Mouse (Mus musculus) small intestine, adult 2 months (tissue): ENCODE data around the gene Gm20388. TPM values are rescaled to one million over a fixed set of nuclear protein-coding genes. Genes with fewer than 3 reads are reported as not detected.

Source experiments
- H3K27ac ChIP-seq: fragments of 200-500 bp; 2 replicates; pipeline ENCODE4 v1.5.1; 2012; ENCODE audit warnings: low read depth, low read length, control low read depth, inconsistent platforms; ENCODE audit not compliant: insufficient read depth
- H3K27me3 ChIP-seq: fragments of 200-500 bp; 2 replicates; pipeline ENCODE4 v1.6.1; 2012; ENCODE audit warnings: mild to moderate bottlenecking, moderate library complexity, low read length, inconsistent platforms; ENCODE audit not compliant: control insufficient read depth, insufficient read depth
- H3K36me3 ChIP-seq: fragments of 200-500 bp; 2 replicates; pipeline ENCODE4 v1.6.1; 2012; ENCODE audit warnings: mild to moderate bottlenecking, low read length, control low read depth, inconsistent platforms; ENCODE audit not compliant: control insufficient read depth, insufficient read depth
- H3K4me1 ChIP-seq: fragments of 200-500 bp; 2 replicates; pipeline ENCODE4 v1.6.1; 2012; ENCODE audit warnings: low read length, inconsistent platforms, mixed read lengths; ENCODE audit not compliant: control insufficient read depth, insufficient read depth, insufficient read length
- H3K4me3 ChIP-seq: fragments of 200-500 bp; 2 replicates; pipeline ENCODE4 v1.5.1; 2012; ENCODE audit warnings: low read depth, mild to moderate bottlenecking, control low read depth, inconsistent platforms, low read length, moderate library complexity
- CTCF ChIP-seq: fragments of 200-500 bp; IDR thresholded peaks from 2 replicates; pipeline ENCODE4 v1.5.1; 2012; ENCODE audit warnings: low read depth, mild to moderate bottlenecking, control low read depth, inconsistent platforms, low read length, moderate library complexity, mixed read lengths; ENCODE audit not compliant: insufficient replicate concordance, insufficient read length; ENCODE audit errors: extremely low read depth
- POLR2A ChIP-seq: fragments of 200-500 bp; IDR thresholded peaks from 2 replicates; pipeline ENCODE4 v1.6.1; 2012; ENCODE audit warnings: low read depth, mild to moderate bottlenecking, control low read depth, inconsistent platforms, low read length, moderate library complexity
- WGBS: fragments of 180-500 bp; shearing (Covaris S2); methylation state at CpG from one replicate; pipeline ENCODE4 v1.1.7; 2018; 5-methylcytosine and 5-hydroxymethylcytosine counted together
- polyA plus RNA-seq: library from polyadenylated mRNA; depleted of rRNA; stranded (reverse); fragments of >200 nt; gene quantifications from 2 replicates; pipeline ENCODE4 v1.2.3, GENCODE M21; 2012

Gene Gm20388
- polyA plus RNA-seq, 1 experiment, result 37.3 TPM

DNA sequence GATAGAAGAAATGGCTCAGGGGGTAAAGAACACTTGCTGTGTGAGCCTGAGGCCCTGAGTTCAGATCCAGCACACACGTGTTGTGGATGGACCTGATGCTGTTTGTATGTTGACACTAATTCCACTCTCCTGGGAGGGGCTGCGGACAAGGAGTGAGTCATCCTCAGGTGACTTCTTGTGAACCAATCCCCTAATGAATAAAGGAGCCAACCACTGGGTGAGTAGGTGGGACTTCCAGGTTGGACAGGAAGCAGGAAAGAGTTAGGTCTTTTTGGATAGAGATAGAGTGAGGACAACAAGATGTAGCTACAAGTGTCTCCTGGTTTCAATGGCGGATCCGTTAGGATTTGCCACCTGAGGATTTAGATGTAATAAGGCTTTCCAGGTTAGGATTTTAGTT is 3938.7 kb downstream of the Gm20388 start:
- H3K4me1 ChIP-seq, result peaks cover 11% of the 10 kb centered on the region; the same call in 1 of the 2 replicates
- TF ChIP-seq POLR2A, result no peak
- no peak for TF ChIP-seq CTCF
- H3K27me3 ChIP-seq, result no peaks in the 10 kb centered on the region
- H3K36me3 ChIP-seq, result no peaks in the 10 kb centered on the region
- 85% methylated on average over 4 of the region's 4 CpGs for WGBS
- no peak overlapping the region for H3K4me3 ChIP-seq
- no peak overlapping the region for H3K27ac ChIP-seq

DNA sequence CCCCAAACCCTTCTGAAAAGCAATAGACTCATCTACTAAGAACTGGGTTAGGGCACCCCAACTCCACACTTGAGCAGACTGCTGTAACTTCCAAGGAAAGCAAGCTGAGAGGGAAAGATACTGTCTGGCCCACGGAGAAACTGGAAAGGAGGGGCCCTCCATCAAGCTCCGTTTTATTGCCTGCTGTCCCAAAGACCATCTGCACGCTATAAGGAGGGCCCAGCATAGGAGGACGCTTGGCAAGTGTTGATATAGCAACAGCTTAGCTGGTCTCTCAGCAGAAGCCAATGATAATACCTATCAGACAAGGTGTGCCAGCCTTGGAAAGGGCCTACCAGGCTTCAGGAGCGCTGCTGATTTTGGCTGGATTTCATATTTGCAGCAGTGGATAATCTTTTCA is 3940.9 kb downstream of the Gm20388 start:
- WGBS, result 44% methylated on average over 5 of the region's 5 CpGs
- Histone ChIP-seq H3K27me3 (no peaks in the 10 kb centered on the region), H3K27ac (no peak overlapping the region), H3K4me3 (no peak overlapping the region), H3K36me3 (no peaks in the 10 kb centered on the region), H3K4me1 (peaks cover 4% of the 10 kb centered on the region; the same call in 1 of the 2 replicates)
- no peak for TF ChIP-seq CTCF
- TF ChIP-seq POLR2A, result no peak

DNA sequence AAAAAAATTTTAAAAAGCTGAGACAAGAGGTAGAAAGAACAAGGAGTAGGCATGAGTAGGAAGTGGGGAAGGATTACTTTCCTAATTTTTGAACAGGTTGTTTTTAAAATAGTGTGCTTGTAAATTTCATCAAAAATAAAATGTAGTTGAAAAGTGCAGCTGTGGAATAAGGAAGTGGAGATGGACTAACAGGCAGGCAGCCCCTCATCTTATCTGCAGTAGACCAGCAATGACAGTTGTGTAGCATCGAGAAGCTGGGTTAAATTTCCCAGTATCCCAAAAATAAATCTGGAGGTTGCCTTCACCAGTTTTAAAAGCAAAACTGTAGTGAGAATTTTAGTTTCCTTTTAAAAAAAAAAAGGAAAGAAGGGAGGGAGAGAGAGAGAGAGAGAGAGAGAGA is 3943.6 kb downstream of the Gm20388 start:
- Histone ChIP-seq H3K4me1 (no peaks in the 10 kb centered on the region), H3K4me3 (no peak overlapping the region), H3K36me3 (no peaks in the 10 kb centered on the region), H3K27me3 (no peaks in the 10 kb centered on the region), H3K27ac (no peak overlapping the region)
- no peak for TF ChIP-seq POLR2A
- TF ChIP-seq CTCF, result no peak
- WGBS, result 88% methylated on average over 1 of the region's 1 CpGs

DNA sequence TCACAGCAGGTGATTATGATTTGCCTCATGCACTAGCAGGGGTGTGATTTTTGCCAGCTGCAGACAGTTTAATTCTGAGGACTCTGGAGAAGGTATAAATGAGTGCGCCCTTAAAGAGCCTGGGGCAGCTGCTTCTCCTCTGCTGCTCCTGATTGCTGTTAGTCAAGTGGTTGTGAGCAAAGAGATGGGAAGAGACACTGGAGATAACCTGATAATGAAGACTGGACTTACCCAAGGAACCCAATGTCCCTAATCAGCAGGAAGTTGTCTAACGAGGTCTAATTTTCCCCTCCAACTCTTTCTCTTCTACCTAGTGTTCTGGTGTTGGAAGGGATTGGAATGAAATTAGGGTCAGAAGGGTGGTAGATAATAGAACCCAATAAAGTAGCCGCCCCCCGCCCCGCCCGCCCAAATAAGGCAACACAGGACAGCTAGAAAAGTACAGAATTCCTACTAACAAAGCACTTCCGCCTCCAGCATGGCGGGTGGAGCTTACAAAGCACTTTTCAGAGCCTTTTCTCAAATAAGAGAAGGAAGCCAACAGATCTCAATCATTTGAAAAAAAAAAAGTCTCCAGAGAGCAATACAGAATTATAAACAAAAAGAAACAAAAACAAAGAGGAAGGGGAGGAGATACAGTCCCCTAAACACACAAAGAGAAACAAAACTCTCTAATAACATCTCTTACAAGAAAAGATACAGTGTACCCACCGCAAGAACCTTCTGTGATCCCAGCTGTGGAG is 3944.3 kb downstream of the Gm20388 start:
- 86% methylated on average over 9 of the region's 9 CpGs for WGBS
- Histone ChIP-seq H3K4me1 (no peaks in the 10 kb centered on the region; the same call in 1 of the 2 replicates), H3K36me3 (no peaks in the 10 kb centered on the region), H3K4me3 (no peak overlapping the region), H3K27ac (no peak overlapping the region), H3K27me3 (no peaks in the 10 kb centered on the region)
- no peak for TF ChIP-seq POLR2A
- TF ChIP-seq CTCF, result no peak

DNA sequence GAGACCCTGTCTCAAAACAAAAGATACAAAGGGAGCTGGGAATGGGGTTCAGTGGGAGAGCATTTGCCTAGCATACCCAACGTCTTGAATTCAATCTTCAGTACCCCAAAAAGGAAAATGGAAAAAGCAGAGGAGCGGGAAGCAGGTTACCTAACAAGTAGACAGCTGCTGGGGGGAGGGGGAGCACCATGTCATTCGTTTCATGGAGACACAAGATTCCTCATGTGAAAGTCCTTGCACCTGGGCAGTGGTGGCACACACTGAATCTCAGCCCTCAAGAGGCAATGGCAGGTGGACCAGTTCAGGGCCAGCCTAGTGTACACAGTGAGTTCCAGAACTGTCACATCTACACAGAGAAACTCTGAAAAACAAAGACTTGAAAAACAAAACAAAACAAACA is 3946.7 kb downstream of the Gm20388 start:
- Histone ChIP-seq H3K36me3 (no peaks in the 10 kb centered on the region), H3K4me3 (no peak overlapping the region), H3K27ac (no peak overlapping the region), H3K27me3 (no peaks in the 10 kb centered on the region), H3K4me1 (no peaks in the 10 kb centered on the region; the same call in 1 of the 2 replicates)
- no peak for TF ChIP-seq CTCF
- no peak for TF ChIP-seq POLR2A
- 86% methylated on average over 3 of the region's 3 CpGs for WGBS

GRCm38 (mm10) chr8:123858574-123858940 is 3947.9 kb downstream of the Gm20388 start:
- Histone ChIP-seq H3K4me3 (peak overlapping the region; percentile 72), H3K36me3 (no peaks in the 10 kb centered on the region), H3K4me1 (no peaks in the 10 kb centered on the region; the same call in 1 of the 2 replicates), H3K27ac (no peak overlapping the region), H3K27me3 (0 out of 2 replicates have a peak, but pooled peaks cover 1% of the 10 kb centered on the region)
- under 1% methylated on average over 17 of the region's 17 CpGs for WGBS
- TF ChIP-seq POLR2A (no peak), CTCF (no peak)

DNA sequence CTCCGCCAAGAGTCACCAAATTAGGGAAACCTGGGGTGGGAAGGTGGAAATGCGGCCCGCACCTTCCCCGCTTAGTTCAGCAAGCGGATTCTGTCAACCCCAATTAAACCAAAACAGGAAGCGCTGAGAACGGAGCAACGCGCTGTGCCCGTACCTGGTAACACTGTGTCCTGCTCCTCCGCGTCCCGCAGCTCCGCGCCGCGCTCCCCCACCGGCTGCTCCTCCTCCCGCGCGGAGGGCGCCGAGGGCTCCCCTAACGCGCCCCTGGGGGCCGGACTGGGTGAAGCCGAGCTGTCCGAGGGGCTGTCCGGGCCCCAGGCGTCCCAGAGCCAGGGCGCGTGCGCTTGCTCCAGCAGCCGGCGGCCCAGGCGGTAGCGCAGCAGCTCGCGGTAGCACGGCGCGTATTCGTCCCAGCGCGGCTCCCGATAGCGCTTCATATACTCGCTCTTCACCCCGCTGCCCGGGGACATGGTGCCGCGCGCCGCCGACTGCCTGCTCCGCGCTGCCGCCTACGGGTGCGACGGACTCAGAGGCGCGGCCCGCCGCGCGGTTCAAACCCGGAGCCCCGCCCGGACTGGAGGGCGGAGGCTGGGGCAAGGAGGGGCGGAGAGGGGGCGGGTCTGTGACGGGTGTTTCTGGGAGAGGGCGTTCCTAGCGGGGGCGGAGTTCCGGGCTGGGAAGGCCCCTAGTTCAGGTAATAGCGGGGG is 3948.5 kb downstream of the Gm20388 start:
- H3K4me1 ChIP-seq, result no peaks in the 10 kb centered on the region; the same call in 1 of the 2 replicates
- H3K27me3 ChIP-seq, result 0 out of 2 replicates have a peak, but pooled peaks cover 4% of the 10 kb centered on the region
- WGBS, result under 1% methylated on average over 74 of the region's 79 CpGs
- H3K4me3 ChIP-seq, result peak overlapping the region; percentile 72
- H3K27ac ChIP-seq, result no peak overlapping the region
- H3K36me3 ChIP-seq, result no peaks in the 10 kb centered on the region
- TF ChIP-seq CTCF, result no peak
- peak; percentile 34; the same call in 1 of the 2 replicates for TF ChIP-seq POLR2A
